Mouse (Mus musculus) ovary, postnatal 14 days (tissue): ENCODE data around the gene Rerg.

Experiments used
- DNase-seq: peaks from one replicate; pipeline ENCODE4 v3.0.0; 2022; ENCODE audit warnings: low spot score

Rerg gene

GRCm38 (mm10) chr6:137170226-137170625, at the start of gene Rerg:
Gene Rerg, minus strand, starts transcription at chr6:137170497.
- DNase-seq = no peak

- no peak for DNase-seq
Observed at GRCm38 (mm10) chr6:137217841-137218463, 47.7 kb upstream of the Rerg start.

GRCm38 (mm10) chr6:137211441-137211840, 41.1 kb upstream of the Rerg start:
- no peak for DNase-seq

- DNase-seq = no peak
Observed at GRCm38 (mm10) chr6:137210991-137211390, 40.7 kb upstream of the Rerg start.

GRCm38 (mm10) chr6:137209992-137210391, 39.7 kb upstream of the Rerg start:
- no peak for DNase-seq

- DNase-seq = no peak
Observed at GRCm38 (mm10) chr6:137207126-137207525, 36.8 kb upstream of the Rerg start.

- DNase-seq = no peak
Observed at GRCm38 (mm10) chr6:137205662-137206400, 35.5 kb upstream of the Rerg start.

- no peak for DNase-seq
Observed at GRCm38 (mm10) chr6:137202661-137203060, 32.4 kb upstream of the Rerg start.

- DNase-seq = no peak
Observed at GRCm38 (mm10) chr6:137201578-137201977, 31.3 kb upstream of the Rerg start.

GRCm38 (mm10) chr6:137201166-137201565, 30.9 kb upstream of the Rerg start:
- no peak for DNase-seq

GRCm38 (mm10) chr6:137192063-137192462, 21.8 kb upstream of the Rerg start:
- DNase-seq = no peak

GRCm38 (mm10) chr6:137191026-137191425, 20.7 kb upstream of the Rerg start:
- no peak for DNase-seq

GRCm38 (mm10) chr6:137190577-137190976, 20.3 kb upstream of the Rerg start:
- no peak for DNase-seq

- no peak for DNase-seq
Observed at GRCm38 (mm10) chr6:137188375-137188926, 18.2 kb upstream of the Rerg start.

- no peak for DNase-seq
Observed at GRCm38 (mm10) chr6:137187426-137187825, 17.1 kb upstream of the Rerg start.

- no peak for DNase-seq
Observed at GRCm38 (mm10) chr6:137180636-137181035, 10.3 kb upstream of the Rerg start.

GRCm38 (mm10) chr6:137180115-137180514, 9.8 kb upstream of the Rerg start:
- DNase-seq = no peak

GRCm38 (mm10) chr6:137179026-137179425, 8.7 kb upstream of the Rerg start:
- no peak for DNase-seq

- DNase-seq = no peak
Observed at GRCm38 (mm10) chr6:137170646-137171045, 349 bp upstream of the Rerg start.

- DNase-seq = peak; percentile 94
Observed at GRCm38 (mm10) chr6:137169171-137169968, 927 bp downstream of the Rerg start.

- no peak for DNase-seq
Observed at GRCm38 (mm10) chr6:137166843-137167242, 3.5 kb downstream of the Rerg start.

- DNase-seq = no peak
Observed at GRCm38 (mm10) chr6:137163571-137163970, 6.7 kb downstream of the Rerg start.

- no peak for DNase-seq
Observed at GRCm38 (mm10) chr6:137163061-137163460, 7.2 kb downstream of the Rerg start.
